ENCODE assay signal across 8 mouse cellular contexts in genomic region chr13:55212361-55213137, GRCm38 (mm10). TPM values are rescaled to one million over a fixed set of nuclear protein-coding genes. Genes with fewer than 3 reads are reported as not detected.
DNase-seq lines count a peak whose midpoint lies in the region; ATAC-seq and TF ChIP-seq lines count a peak whose summit lies in the region.

No protein-coding gene starts in this region.

- no peaks in the 10 kb centered on the region for H3K9me3 ChIP-seq in intestine, embryonic 15.5 days
- no peaks in the 10 kb centered on the region for H3K9me3 ChIP-seq in limb, embryonic 10.5 days (replicated peaks)
- H3K9me3 ChIP-seq in midbrain, postnatal 0 days (ENCODE audit: low read length): no peaks in the 10 kb centered on the region
- no peaks in the 10 kb centered on the region for H3K9me3 ChIP-seq in stomach, embryonic 15.5 days

- peak; percentile 43 to 57 for DNase-seq in lung, adult 18-20 months
- no peak for DNase-seq in lung, postnatal 25 days (ENCODE audit: low spot score)
- DNase-seq in embryo, embryonic 10.5 days (ENCODE audit: low spot score): peak; percentile 65
- DNase-seq in gastrocnemius, postnatal 14 days: peak; percentile 58
- DNase-seq in limb, embryonic 10.5 days (ENCODE audit: low spot score): peak; percentile 81
- peak; percentile 43 for DNase-seq in midbrain, postnatal 0 days (ENCODE audit: low spot score)

- H3K4me1 ChIP-seq in intestine, embryonic 15.5 days (replicated peaks): peaks cover 36% of the 10 kb centered on the region
- peaks cover 53% of the 10 kb centered on the region for H3K4me1 ChIP-seq in limb, embryonic 10.5 days
- H3K4me1 ChIP-seq in midbrain, postnatal 0 days (ENCODE audit: insufficient read depth, low read length): peaks cover 25% of the 10 kb centered on the region
- peaks cover 29% of the 10 kb centered on the region for H3K4me1 ChIP-seq in stomach, embryonic 15.5 days

- peak overlapping the region; percentile 94 for H3K4me2 ChIP-seq in intestine, embryonic 15.5 days (replicated peaks)
- peak overlapping the region; percentile 82 for H3K4me2 ChIP-seq in midbrain, postnatal 0 days (ENCODE audit: low read depth, low read length, poor library complexity, severe bottlenecking)
- H3K4me2 ChIP-seq in stomach, embryonic 15.5 days: peak overlapping the region; percentile 81

- intact Hi-C loops in gastrocnemius, postnatal 14 days (cut with DNase I; ENCODE audit: low total_unique reads): no loop called here

- H3K27ac ChIP-seq in intestine, embryonic 15.5 days: peak overlapping the region; percentile 98
- H3K27ac ChIP-seq in limb, embryonic 10.5 days: peak overlapping the region; percentile 97
- H3K27ac ChIP-seq in midbrain, postnatal 0 days (ENCODE audit: low read depth, low read length): peak overlapping the region; percentile 88
- peak overlapping the region; percentile 99 for H3K27ac ChIP-seq in stomach, embryonic 15.5 days

- no peaks in the 10 kb centered on the region for H3K27me3 ChIP-seq in intestine, embryonic 15.5 days (replicated peaks)
- no peaks in the 10 kb centered on the region for H3K27me3 ChIP-seq in limb, embryonic 10.5 days (ENCODE audit: low read depth, poor library complexity, severe bottlenecking)
- H3K27me3 ChIP-seq in midbrain, postnatal 0 days (ENCODE audit: insufficient read depth, low read length): no peaks in the 10 kb centered on the region
- no peaks in the 10 kb centered on the region for H3K27me3 ChIP-seq in stomach, embryonic 15.5 days (replicated peaks)

- TF ChIP-seq CTCF in midbrain, postnatal 0 days (IDR thresholded peaks at IDR 0.05): no peak

- ATAC-seq in intestine, embryonic 15.5 days: peak; percentile 4; the same call in 1 of the 2 replicates
- ATAC-seq in midbrain, postnatal 0 days (ENCODE audit: low FRiP score): no peak
- ATAC-seq in stomach, embryonic 15.5 days (ENCODE audit: insufficient read depth, low FRiP score, low read depth): no peak

- under 1% methylated on average over 57 of the region's 58 CpGs for WGBS in intestine, embryonic 15.5 days
- WGBS in limb, embryonic 10.5 days: under 1% methylated on average over 58 of the region's 58 CpGs
- WGBS in midbrain, postnatal 0 days: under 1% methylated on average over 47 of the region's 58 CpGs
- under 1% methylated on average over 55 of the region's 58 CpGs for WGBS in stomach, embryonic 15.5 days

- H3K9ac ChIP-seq in intestine, embryonic 15.5 days: peak overlapping the region; percentile 92
- peak overlapping the region; percentile 91 for H3K9ac ChIP-seq in midbrain, postnatal 0 days (replicated peaks; ENCODE audit: low read length, poor library complexity, severe bottlenecking)
- peak overlapping the region; percentile 87 for H3K9ac ChIP-seq in stomach, embryonic 15.5 days

- H3K4me3 ChIP-seq in intestine, embryonic 15.5 days (replicated peaks): peak overlapping the region; percentile 78
- H3K4me3 ChIP-seq in limb, embryonic 10.5 days: peak overlapping the region; percentile 91
- H3K4me3 ChIP-seq in midbrain, postnatal 0 days (ENCODE audit: low read depth, low read length): peak overlapping the region; percentile 74
- H3K4me3 ChIP-seq in stomach, embryonic 15.5 days (replicated peaks): peak overlapping the region; percentile 76

- 0 out of 2 replicates have a peak, but pooled peaks cover 8% of the 10 kb centered on the region for H3K36me3 ChIP-seq in intestine, embryonic 15.5 days
- peaks cover 45% of the 10 kb centered on the region for H3K36me3 ChIP-seq in limb, embryonic 10.5 days
- 0 out of 2 replicates have a peak, but pooled peaks cover 3% of the 10 kb centered on the region for H3K36me3 ChIP-seq in midbrain, postnatal 0 days (ENCODE audit: insufficient read depth, low read length)
- H3K36me3 ChIP-seq in stomach, embryonic 15.5 days: peaks cover 4% of the 10 kb centered on the region; the same call in 1 of the 2 replicates

RNA-seq across cellular contexts. Expression of gene Nsd1, which starts 3.0 kb away (rescaled TPM):
- total RNA-seq in gastrocnemius, postnatal 14 days (2021): 10 to 100 TPM; 55.6 to 59.2 TPM
- 49.6 and 52.8 TPM in 2 replicates for polyA plus RNA-seq in intestine, embryonic 15.5 days (2015; fragmentation: Nextera tagmentation; extraction: Ambion mirVana)
- polyA plus RNA-seq in limb, embryonic 10.5 days (2016; fragmentation: Nextera tagmentation; extraction: Ambion mirVana): 63.5 and 69.1 TPM in 2 replicates
- 103 and 111 TPM in 2 replicates for total RNA-seq in midbrain, postnatal 0 days (2014; rRNA removed)
- 47.0 and 56.2 TPM in 2 replicates for polyA plus RNA-seq in midbrain, postnatal 0 days (2015; fragmentation: Nextera tagmentation; extraction: Ambion mirVana)
- 57.0 and 61.1 TPM in 2 replicates for polyA plus RNA-seq in stomach, embryonic 15.5 days (2015; fragmentation: Nextera tagmentation; extraction: Ambion mirVana)
